Mouse (Mus musculus) lung, embryonic 15.5 days (tissue): ENCODE measurements at regions not wholly inside any gene's neighbourhood (a gene's known extent, or its start where the extent isn't known, plus 50 kb on each side); places are given as distances from the start of the nearest gene placed in this dataset.
"Not testable (repeated sequence)": the region's sequence is repeated elsewhere in the genome, so short reads cannot be mapped to it uniquely, and the experiment has no call there.

Source experiments
- ATAC-seq: fragments of 200-750 bp; cut with Nextera tagmentation; 2 replicates; pipeline ENCODE4 v1.8.0; 2017; ENCODE audit warnings: moderate number of reproducible peaks, borderline replicate concordance; ENCODE audit not compliant: low FRiP score, low TSS enrichment; ENCODE audit errors: extremely low read depth
- H3K27ac ChIP-seq: fragments of 300-500 bp; sonication (generic); 2 replicates; pipeline ENCODE4 v1.5.1; 2015; ENCODE audit warnings: moderate library complexity, mild to moderate bottlenecking, inconsistent platforms
- H3K27me3 ChIP-seq: fragments of 300-500 bp; sonication (generic); 2 replicates; pipeline ENCODE4 v1.6.1; 2015; ENCODE audit warnings: inconsistent platforms
- H3K36me3 ChIP-seq: fragments of 300-500 bp; sonication (generic); 2 replicates; pipeline ENCODE4 v1.6.1; 2015; ENCODE audit warnings: inconsistent platforms
- H3K4me1 ChIP-seq: fragments of 300-500 bp; sonication (generic); 2 replicates; pipeline ENCODE4 v1.6.1; 2015; ENCODE audit warnings: inconsistent platforms
- H3K4me2 ChIP-seq: fragments of 300-500 bp; sonication (generic); 2 replicates; pipeline ENCODE4 v1.6.1; 2015; ENCODE audit warnings: inconsistent platforms, mild to moderate bottlenecking, moderate library complexity
- H3K4me3 ChIP-seq: fragments of 300-500 bp; sonication (generic); 2 replicates; pipeline ENCODE4 v1.5.1; 2015; ENCODE audit warnings: mild to moderate bottlenecking, inconsistent platforms
- H3K9ac ChIP-seq: fragments of 300-500 bp; sonication (generic); 2 replicates; pipeline ENCODE4 v1.6.1; 2015; ENCODE audit warnings: inconsistent platforms
- H3K9me3 ChIP-seq: fragments of 300-500 bp; sonication (generic); 2 replicates; pipeline ENCODE4 v1.6.1; 2016; ENCODE audit warnings: inconsistent platforms
- WGBS: fragments of 180-500 bp; shearing (Covaris S2); methylation state at CpG from one replicate; pipeline ENCODE4 v1.1.7; 2015; 5-methylcytosine and 5-hydroxymethylcytosine counted together

GRCm38 (mm10) chr12:107178676-107179075 is 309.8 kb upstream of the 3110018I06Rik start:
- Histone ChIP-seq H3K9ac (no peak overlapping the region), H3K9me3 (no peaks in the 10 kb centered on the region), H3K4me3 (no peak overlapping the region), H3K4me2 (no peak overlapping the region), H3K36me3 (no peaks in the 10 kb centered on the region), H3K27ac (no peak overlapping the region), H3K4me1 (no peaks in the 10 kb centered on the region), H3K27me3 (no peaks in the 10 kb centered on the region)
- ATAC-seq, result no peak
- 36% methylated on average over 6 of the region's 6 CpGs for WGBS

GRCm38 (mm10) chr12:107180501-107180900 is 307.9 kb upstream of the 3110018I06Rik start:
- no peaks in the 10 kb centered on the region for H3K4me1 ChIP-seq
- no peaks in the 10 kb centered on the region for H3K27me3 ChIP-seq
- 77% methylated on average over 3 of the region's 3 CpGs for WGBS
- no peak overlapping the region for H3K4me2 ChIP-seq
- ATAC-seq, result no peak
- no peak overlapping the region for H3K4me3 ChIP-seq
- H3K27ac ChIP-seq, result no peak overlapping the region
- H3K36me3 ChIP-seq, result no peaks in the 10 kb centered on the region
- H3K9ac ChIP-seq, result no peak overlapping the region
- H3K9me3 ChIP-seq, result no peaks in the 10 kb centered on the region

GRCm38 (mm10) chr12:107181291-107181690 is 307.1 kb upstream of the 3110018I06Rik start:
- H3K36me3 ChIP-seq, result no peaks in the 10 kb centered on the region
- ATAC-seq, result no peak
- 62% methylated on average over 9 of the region's 9 CpGs for WGBS
- H3K4me3 ChIP-seq, result no peak overlapping the region
- H3K9ac ChIP-seq, result no peak overlapping the region
- H3K4me1 ChIP-seq, result no peaks in the 10 kb centered on the region
- H3K27ac ChIP-seq, result no peak overlapping the region
- H3K27me3 ChIP-seq, result no peaks in the 10 kb centered on the region
- H3K9me3 ChIP-seq, result no peaks in the 10 kb centered on the region
- no peak overlapping the region for H3K4me2 ChIP-seq

- no peaks in the 10 kb centered on the region for H3K27me3 ChIP-seq
- no peak overlapping the region for H3K9ac ChIP-seq
- H3K9me3 ChIP-seq, result no peaks in the 10 kb centered on the region
- H3K36me3 ChIP-seq, result no peaks in the 10 kb centered on the region
- no peak overlapping the region for H3K4me3 ChIP-seq
- H3K4me1 ChIP-seq, result no peaks in the 10 kb centered on the region
- no peak overlapping the region for H3K27ac ChIP-seq
- H3K4me2 ChIP-seq, result no peak overlapping the region
- no peak for ATAC-seq
- 89% methylated on average over 18 of the region's 18 CpGs for WGBS
Measured at GRCm38 (mm10) chr12:107182091-107182655, 306.3 kb upstream of the 3110018I06Rik start.

- WGBS, result 36% methylated on average over 9 of the region's 9 CpGs
Measured at GRCm38 (mm10) chr12:107183283-107183682, 305.1 kb upstream of the 3110018I06Rik start.

GRCm38 (mm10) chr12:107184426-107184825 is 304.0 kb upstream of the 3110018I06Rik start:
- ATAC-seq, result no peak
- Histone ChIP-seq H3K9ac (no peak overlapping the region), H3K4me1 (no peaks in the 10 kb centered on the region), H3K9me3 (no peaks in the 10 kb centered on the region), H3K27me3 (no peaks in the 10 kb centered on the region), H3K4me2 (no peak overlapping the region), H3K36me3 (no peaks in the 10 kb centered on the region), H3K27ac (no peak overlapping the region), H3K4me3 (no peak overlapping the region)
- 38% methylated on average over 3 of the region's 3 CpGs for WGBS

More at GRCm38 (mm10) chr12:107183283-107183682, 305.1 kb upstream of the 3110018I06Rik start:
- Histone ChIP-seq H3K4me1 (no peaks in the 10 kb centered on the region), H3K9ac (no peak overlapping the region), H3K27me3 (no peaks in the 10 kb centered on the region), H3K4me3 (no peak overlapping the region), H3K36me3 (no peaks in the 10 kb centered on the region), H3K27ac (no peak overlapping the region), H3K9me3 (no peaks in the 10 kb centered on the region), H3K4me2 (no peak overlapping the region)
- no peak for ATAC-seq

- 74% methylated on average over 6 of the region's 6 CpGs for WGBS
- Histone ChIP-seq H3K4me1 (no peaks in the 10 kb centered on the region), H3K9me3 (no peaks in the 10 kb centered on the region), H3K36me3 (no peaks in the 10 kb centered on the region), H3K27ac (no peak overlapping the region), H3K4me3 (no peak overlapping the region), H3K9ac (no peak overlapping the region), H3K27me3 (no peaks in the 10 kb centered on the region), H3K4me2 (no peak overlapping the region)
- ATAC-seq, result no peak
Measured at GRCm38 (mm10) chr12:107186361-107186760, 302.1 kb upstream of the 3110018I06Rik start.

GRCm38 (mm10) chr12:107188055-107188454 is 300.4 kb upstream of the 3110018I06Rik start:
- no peak overlapping the region for H3K27ac ChIP-seq
- no peak overlapping the region for H3K4me2 ChIP-seq
- no peak; the same call in 1 of the 2 replicates for ATAC-seq
- no peaks in the 10 kb centered on the region for H3K4me1 ChIP-seq
- no peak overlapping the region for H3K9ac ChIP-seq
- no peaks in the 10 kb centered on the region for H3K36me3 ChIP-seq
- 53% methylated on average over 5 of the region's 5 CpGs for WGBS
- H3K9me3 ChIP-seq, result no peaks in the 10 kb centered on the region
- H3K27me3 ChIP-seq, result no peaks in the 10 kb centered on the region
- H3K4me3 ChIP-seq, result no peak overlapping the region

GRCm38 (mm10) chr12:107198389-107199018 is 289.9 kb upstream of the 3110018I06Rik start:
- 67% methylated on average over 2 of the region's 2 CpGs for WGBS
- no peak for ATAC-seq
- no peak overlapping the region for H3K4me2 ChIP-seq
- H3K9ac ChIP-seq, result no peak overlapping the region
- no peaks in the 10 kb centered on the region for H3K36me3 ChIP-seq
- no peaks in the 10 kb centered on the region for H3K27me3 ChIP-seq
- H3K27ac ChIP-seq, result no peak overlapping the region
- H3K9me3 ChIP-seq, result no peaks in the 10 kb centered on the region
- H3K4me3 ChIP-seq, result no peak overlapping the region
- H3K4me1 ChIP-seq, result no peaks in the 10 kb centered on the region

GRCm38 (mm10) chr12:107200903-107201302 is 287.5 kb upstream of the 3110018I06Rik start:
- no peak for ATAC-seq
- H3K9me3 ChIP-seq, result no peaks in the 10 kb centered on the region
- H3K4me2 ChIP-seq, result no peak overlapping the region
- 51% methylated on average over 4 of the region's 4 CpGs for WGBS
- H3K36me3 ChIP-seq, result no peaks in the 10 kb centered on the region
- H3K27me3 ChIP-seq, result no peaks in the 10 kb centered on the region
- no peak overlapping the region for H3K27ac ChIP-seq
- H3K4me3 ChIP-seq, result no peak overlapping the region
- no peaks in the 10 kb centered on the region for H3K4me1 ChIP-seq
- no peak overlapping the region for H3K9ac ChIP-seq

- WGBS, result 32% methylated on average over 6 of the region's 6 CpGs
- not testable (repeated sequence) for H3K4me2 ChIP-seq, H3K4me3 ChIP-seq, ATAC-seq, H3K4me1 ChIP-seq, H3K9ac ChIP-seq, H3K27me3 ChIP-seq, H3K9me3 ChIP-seq, H3K27ac ChIP-seq, H3K36me3 ChIP-seq
Measured at GRCm38 (mm10) chr12:107208826-107209225, 279.6 kb upstream of the 3110018I06Rik start.

- no peak overlapping the region for H3K9ac ChIP-seq
- no peaks in the 10 kb centered on the region for H3K9me3 ChIP-seq
- WGBS, result 83% methylated on average over 10 of the region's 10 CpGs
- no peak overlapping the region for H3K27ac ChIP-seq
- no peaks in the 10 kb centered on the region for H3K27me3 ChIP-seq
- H3K4me2 ChIP-seq, result no peak overlapping the region
- no peaks in the 10 kb centered on the region for H3K4me1 ChIP-seq
- no peaks in the 10 kb centered on the region for H3K36me3 ChIP-seq
- no peak overlapping the region for H3K4me3 ChIP-seq
- no peak for ATAC-seq
Measured at GRCm38 (mm10) chr12:107212826-107213225, 275.6 kb upstream of the 3110018I06Rik start.
